Mouse (Mus musculus) hematopoietic stem cell, adult 5-6 weeks (primary cell): ENCODE results near the gene Olfr458. TPM values are rescaled to one million over a fixed set of nuclear protein-coding genes. Genes with fewer than 3 reads are reported as not detected.
"Not testable (repeated sequence)": the region's sequence is repeated elsewhere in the genome, so short reads cannot be mapped to it uniquely, and the experiment has no call there.

Experiments used
- ATAC-seq, 2 experiments: fragments of 125-278 bp in 1 of 2; replicated peaks in 1 of 2; 2 replicates each; pipeline ENCODE4 v1.8.0; 2016 to 2017; ENCODE audit warnings: inconsistent platforms in 2 of 2, mild to moderate bottlenecking in 2 of 2, moderate number of reproducible peaks in 2 of 2, low read depth in 1 of 2, moderate TSS enrichment in 1 of 2; ENCODE audit not compliant: low FRiP score in 2 of 2, poor library complexity in 2 of 2, severe bottlenecking in 2 of 2, insufficient read depth in 1 of 2, low TSS enrichment in 1 of 2
- total RNA-seq: library from RNA; stranded (forward); fragments of 172-1452, 232-1000 nt; gene quantifications from 2 replicates; pipeline ENCODE4 v1.2.3, GENCODE M21; 2017

Gene Olfr458
- not detected in 2 replicates for total RNA-seq

DNA sequence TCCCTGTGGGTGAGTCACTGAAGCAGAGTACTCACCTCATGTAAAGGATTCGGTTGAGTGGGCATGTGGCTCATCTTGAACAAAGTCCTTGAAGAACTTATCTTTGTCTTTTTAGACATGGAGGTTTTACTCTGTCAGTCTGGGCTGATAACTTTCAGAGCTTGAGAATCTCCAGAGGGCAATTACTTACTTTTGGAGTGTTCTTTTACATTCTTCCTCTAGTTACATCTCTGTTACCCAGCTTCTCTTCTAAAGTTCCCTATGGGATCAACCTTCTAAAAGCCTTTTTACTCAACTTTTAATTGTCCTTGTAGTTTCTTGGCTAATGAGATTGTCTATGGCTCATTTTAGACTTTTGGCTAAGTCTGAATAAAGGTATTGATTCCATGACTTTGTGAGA, at the start of gene Olfr458:
Gene Olfr458, minus strand, starts transcription at position 101 of the 400 bp plus-strand sequence.
- ATAC-seq: no peak

DNA sequence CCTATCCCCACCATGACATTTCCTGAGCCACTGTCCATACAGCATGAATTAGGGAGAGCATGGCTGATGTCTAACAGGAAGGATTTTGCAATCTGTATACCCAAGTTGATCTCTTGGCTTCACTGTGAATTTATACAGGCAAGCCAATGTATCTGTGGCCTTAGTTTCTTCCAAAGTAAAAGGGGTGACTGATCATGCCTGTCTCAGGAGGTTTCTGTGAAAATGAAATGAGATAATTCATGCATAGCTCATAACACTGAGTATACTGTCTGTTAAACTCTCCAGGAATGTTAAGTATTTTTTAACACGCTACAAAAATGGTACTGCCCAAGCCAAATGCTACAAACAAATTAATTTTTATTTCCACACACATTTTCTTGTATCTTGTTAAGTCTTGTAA, 48.5 kb upstream of the Olfr458 start:
- no peak for ATAC-seq

DNA sequence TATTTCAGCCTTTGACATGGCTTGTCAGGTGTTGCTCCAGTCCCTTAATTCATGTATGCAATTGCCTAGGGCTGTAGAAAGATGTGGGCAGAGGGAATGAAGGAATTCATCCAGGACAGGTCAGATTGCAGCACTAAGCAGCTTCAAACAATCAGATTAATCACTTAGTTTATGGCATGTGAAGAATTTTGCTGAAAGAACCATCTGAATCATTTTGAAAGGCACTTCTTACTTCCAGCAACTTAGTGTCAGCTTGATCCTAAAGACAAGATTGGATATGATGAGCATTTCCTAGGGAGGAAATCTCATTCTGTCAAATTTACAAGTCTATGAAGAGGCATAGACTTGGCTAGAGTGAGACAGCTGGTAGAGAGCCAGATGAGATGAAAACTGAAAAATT, 44.3 kb upstream of the Olfr458 start:
- no peak for ATAC-seq

DNA sequence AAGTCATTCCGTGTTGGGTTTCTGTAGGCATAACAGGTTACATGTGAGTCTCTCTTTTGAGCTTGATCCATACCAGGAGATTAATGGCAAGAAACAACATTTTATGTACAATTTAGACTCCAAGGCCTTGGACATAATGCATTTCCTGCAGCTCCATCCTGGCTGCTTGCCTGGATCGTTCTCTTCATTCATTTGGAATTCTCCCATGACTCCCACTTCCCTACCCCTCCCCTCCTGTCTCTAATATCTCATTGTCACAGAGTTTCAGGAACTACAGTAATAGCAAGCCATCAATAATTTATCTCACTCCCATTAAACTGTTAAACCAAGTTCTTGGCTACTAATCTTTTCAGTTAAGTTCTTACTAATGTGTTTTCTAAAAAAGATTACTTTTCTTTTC, 38.5 kb upstream of the Olfr458 start:
- ATAC-seq: no peak

DNA sequence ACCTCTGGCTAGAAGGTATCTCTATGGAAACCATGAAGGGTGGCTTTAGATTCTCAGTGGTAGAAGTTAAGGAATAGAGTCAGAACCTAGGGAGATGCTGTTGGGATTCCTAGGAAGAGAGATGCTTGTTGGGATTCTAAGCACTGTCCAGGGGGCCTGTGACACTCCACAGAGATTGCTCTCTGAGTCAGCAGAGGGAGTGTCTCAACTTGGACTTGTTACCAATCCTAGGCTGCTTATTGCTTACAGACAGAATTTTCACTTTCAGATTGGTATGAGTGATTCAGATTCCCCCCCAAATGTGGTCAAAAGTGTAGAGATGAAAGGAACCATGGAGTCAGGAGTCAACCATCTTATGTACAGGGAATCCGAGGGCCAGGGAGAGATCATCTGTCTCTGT, 24.7 kb upstream of the Olfr458 start:
- no peak for ATAC-seq

DNA sequence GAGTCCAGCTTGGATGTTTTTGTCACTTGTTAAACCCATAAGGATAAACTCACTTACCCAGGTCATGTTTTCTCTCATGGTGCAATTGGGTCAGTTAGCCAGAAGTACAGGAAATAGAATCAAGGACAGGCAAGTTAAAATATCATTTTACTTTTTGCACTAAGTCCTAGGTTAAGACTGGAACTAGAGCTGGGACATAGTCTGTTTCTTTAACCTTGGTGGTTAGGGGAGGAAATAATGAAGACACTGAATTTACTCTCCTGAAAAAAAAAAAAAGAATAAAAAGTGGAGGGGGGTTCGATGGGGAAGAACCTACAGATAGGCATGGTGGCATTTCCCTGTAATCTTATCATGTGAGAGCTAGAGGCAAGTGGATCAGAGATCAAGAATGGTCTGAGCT, 22.1 kb upstream of the Olfr458 start, which contains the start of gene Olfr456:
Gene Olfr456, minus strand, starts transcription at position 101 of the 400 bp plus-strand sequence.
- ATAC-seq: no peak

DNA sequence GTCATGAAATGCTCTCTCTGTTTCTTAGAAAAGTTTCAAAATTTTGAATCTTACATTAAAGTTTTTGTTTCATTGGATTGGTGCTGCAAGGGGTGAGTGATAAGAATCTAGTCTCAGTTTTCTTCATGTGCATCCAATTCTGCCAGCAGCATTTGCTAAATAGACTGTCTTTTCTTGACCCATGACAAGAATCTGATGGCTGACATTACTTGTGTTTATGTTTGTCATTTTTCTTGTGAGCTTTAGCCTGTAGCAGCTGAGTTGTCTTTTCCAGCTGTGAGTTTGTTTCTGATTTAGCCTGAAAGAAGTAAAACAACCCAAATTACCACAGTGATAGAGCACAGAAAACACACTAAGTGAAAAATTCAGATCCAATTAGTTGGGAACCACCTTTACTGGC, 19.6 kb upstream of the Olfr458 start:
- ATAC-seq: no peak

DNA sequence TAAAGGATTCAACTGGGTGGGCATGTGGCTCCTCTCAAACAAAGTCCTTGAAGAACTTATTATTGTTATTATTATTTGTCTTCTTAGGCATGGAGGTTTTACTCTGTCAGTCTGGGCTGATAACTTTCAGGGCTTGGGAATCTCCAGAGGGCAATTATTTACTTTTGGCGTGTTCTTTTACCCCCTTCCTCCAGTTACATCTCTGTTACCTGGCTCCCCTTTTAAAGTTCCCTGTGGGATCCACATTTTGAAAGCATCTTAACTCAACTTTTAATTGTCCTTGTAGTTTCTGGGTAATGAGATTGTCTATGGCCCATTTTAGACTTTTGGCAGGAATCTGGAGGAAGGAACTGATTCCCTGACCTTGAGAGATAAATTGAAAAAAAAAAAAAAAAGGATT, 11.2 kb upstream of the Olfr458 start, which contains the start of gene Olfr457:
Gene Olfr457, minus strand, starts transcription at position 101 of the 400 bp plus-strand sequence.
- ATAC-seq: no peak

DNA sequence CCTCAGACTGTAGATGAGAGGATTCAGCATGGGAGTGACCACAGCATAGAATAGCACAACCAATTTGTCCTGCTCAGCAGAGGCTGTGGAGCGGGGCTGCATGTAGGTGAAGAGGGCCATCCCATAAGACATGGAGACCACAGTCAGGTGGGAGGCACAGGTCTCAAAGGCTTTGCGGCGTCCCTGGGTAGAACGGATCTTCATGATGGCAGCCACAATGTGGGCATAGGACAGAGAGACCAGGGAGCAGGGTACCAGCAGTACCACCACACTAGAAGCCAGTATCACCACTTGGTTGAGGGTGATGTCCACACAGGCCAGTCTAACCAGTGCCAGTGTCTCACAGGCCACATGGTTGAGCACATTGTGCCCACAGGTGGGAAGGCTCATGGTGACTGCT, 6.3 kb upstream of the Olfr458 start:
- not testable (repeated sequence) for ATAC-seq

DNA sequence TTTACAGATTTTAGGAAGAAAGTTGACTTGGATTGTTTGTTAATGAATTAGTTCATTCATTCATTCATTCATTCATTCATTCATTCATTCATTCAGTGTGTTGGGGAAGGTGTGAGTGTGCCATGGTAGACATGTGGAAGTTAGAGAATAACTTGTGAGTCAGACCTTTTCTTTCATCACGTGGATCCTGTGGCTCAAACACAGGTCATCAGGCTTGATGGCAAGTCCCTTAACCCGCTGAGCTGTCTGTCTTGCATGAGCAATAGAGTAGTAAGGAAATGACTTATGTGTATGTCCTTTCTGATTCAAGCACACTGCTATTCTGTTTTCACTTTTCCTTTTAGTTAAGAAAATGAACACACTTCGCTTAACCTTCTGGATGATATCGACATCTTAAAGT, 5.5 kb upstream of the Olfr458 start:
- no peak for ATAC-seq

DNA sequence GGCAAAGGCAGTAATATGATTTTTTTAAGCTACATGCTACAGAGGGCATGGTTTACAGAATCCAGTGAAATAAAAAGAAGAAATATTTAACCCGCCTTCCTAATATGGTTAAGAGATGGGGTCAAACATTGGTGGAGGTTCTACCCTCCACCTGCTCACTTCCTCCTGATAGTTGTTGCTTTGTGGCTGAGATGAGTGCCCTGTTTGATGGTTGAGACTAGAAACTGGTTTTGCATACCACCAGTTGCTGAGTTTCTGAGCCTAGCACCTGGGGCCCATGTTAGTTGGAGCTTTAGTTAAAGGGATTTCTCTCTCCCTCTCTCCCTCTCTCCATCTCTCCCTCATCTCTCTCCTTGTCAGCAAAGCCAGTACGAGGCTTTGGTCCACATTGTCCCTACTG, 17.6 kb downstream of the Olfr458 start:
- ATAC-seq: no peak

DNA sequence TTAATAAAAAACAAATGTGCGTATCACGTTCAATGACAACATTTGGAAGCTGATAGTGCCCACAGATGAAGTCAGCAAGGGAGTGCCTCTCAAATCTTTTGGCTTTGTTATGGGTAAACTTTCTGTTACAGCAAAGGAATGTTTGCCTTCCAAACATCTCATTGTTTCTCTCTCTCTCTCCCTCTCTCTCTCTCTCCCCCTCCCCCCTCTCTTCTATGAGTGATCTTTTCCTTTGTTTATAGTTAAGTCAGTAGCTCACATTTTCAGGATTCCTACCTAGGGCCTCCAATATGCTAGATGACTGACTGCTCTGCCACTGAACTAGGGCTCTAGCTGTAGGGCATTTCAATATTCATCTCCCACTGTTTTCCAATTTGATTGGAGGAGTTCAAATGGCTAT, 20.5 kb downstream of the Olfr458 start:
- no peak for ATAC-seq

DNA sequence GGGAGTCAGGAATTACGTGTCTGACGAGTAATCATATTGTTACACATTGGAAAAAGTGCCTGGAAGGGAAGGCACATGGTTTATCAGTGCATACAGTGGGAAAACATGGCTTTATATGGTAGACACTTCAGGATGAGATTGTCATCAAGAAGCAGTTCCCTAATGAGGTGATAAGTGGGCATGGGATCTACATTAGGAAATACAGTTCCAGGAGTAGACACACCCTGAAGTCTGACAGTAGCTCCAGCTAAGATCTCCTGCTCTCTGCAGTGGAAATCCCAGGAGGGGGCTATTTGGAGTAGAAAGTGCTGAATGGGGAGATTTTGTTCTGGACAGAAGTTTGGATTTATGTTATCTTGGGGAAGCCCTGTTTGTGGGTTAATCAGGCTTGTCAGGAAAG, 23.6 kb downstream of the Olfr458 start:
- ATAC-seq: no peak

DNA sequence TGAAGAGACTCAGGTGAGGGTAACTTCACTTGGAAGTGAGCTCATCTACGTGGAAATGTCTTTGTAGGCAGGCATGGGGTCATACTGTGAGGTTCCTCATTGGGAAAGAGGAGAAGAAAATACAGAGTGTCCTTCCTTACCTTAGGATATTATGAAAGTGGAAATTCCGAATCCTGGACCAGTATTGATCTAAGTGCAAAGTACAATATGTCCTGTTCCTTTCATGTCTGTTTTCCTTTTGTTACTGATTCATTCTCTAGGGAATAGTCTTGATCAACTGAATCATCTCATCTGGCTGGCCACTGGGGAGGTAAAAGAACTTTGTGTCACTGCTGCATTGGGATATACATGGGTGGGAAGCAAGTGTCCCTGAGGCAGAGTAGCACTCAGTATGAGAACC, 29.5 kb downstream of the Olfr458 start:
- no peak for ATAC-seq

DNA sequence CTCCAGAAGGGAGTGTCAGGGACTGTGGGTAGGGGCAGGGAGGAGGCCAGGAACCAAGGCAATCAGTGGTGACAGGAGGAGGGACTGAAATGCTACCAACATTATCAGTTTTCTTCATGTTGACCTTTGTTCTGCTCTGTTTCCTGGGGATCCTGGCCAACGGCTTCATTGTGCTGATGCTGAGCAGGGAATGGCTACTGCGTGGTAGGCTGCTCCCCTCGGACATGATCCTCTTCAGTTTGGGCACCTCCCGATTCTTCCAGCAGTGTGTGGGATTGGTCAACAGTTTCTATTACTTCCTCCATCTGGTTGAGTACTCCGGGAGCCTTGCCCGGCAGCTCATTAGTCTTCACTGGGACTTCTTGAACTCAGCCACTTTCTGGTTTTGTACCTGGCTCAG, 30.6 kb downstream of the Olfr458 start, which contains the start of gene Tas2r126:
Gene Tas2r126, plus strand, starts transcription at position 90 of the 400 bp plus-strand sequence.
- ATAC-seq: no peak

DNA sequence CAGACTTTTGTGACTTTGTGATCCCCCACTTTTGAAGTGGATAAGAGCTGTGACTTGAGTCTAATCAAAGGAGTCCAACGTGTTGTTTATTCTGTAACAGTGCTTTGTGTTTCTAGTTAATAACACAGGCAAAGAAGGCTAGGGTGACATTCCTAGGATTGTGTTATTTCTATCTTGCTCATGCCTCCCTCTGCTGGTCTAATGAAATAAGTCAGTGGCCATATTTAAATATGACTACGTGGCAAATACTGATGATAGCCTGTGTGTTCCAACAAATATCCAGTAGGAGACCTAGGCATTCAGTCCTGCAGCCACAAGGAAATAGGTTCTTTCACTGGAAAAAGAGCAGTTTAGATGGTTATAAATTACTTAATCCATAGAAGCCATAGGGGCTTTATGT, 31.4 kb downstream of the Olfr458 start:
- ATAC-seq: peak; percentile 56 to 73; a peak in 3 of 4 replicates

DNA sequence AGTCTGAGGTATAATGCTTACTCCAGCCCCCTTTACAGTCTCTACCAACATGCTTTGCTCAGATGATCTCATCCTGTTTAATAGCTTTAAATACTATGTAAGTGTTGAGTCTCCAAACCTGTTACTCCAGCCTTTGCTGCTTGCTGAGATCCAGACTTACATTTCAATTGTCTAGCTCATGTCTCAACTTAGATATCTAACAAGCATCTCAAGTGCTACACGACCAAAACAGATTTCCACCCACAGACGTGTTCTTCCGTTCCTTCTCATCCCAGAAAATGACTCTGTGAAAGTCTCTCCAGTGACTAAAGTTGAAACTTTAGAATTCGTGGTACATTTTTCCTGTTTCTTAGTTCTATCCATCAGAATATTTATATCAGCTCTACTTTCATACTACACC, 38.7 kb downstream of the Olfr458 start:
- no peak for ATAC-seq

DNA sequence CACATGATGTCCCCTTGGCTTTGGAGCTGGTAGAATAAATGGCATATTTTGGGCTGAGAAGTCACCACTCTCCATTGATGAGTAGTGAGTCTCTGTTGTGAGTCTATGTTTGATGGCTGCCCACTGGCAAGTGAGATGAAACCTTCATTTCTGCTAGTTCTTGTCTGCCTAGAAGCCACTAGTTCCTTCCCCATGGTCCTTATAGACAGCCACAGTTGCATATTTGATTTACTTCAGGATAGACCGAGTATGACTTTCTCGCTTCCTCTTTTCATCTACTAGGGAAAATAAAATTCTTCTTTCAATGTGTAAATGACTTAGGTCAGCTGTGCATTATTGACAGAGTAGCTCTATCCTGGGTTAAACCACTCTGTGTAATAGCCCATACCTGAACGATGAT, 40.5 kb downstream of the Olfr458 start:
- peak; percentile 37 to 44 for ATAC-seq

DNA sequence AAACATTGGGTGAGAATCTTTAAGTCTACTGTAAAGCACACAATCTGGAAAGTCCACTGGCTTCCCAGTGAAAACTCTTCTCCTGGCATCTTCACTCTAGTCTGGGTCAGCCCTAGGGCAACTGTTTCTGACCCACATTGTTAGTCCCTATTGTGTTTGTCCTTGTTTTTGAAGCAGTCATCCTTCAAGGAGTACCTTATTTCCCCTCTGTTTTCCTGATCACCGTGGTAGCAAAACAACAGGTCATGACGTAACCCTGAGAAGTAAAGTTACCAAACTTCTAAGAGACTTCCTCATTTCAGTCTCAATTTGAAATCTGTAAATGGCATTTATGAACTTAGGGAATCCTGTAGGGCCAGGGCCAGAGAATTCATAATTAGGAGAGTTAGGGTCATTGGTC, 43.6 kb downstream of the Olfr458 start:
- ATAC-seq: peak; percentile 97 to 99

DNA sequence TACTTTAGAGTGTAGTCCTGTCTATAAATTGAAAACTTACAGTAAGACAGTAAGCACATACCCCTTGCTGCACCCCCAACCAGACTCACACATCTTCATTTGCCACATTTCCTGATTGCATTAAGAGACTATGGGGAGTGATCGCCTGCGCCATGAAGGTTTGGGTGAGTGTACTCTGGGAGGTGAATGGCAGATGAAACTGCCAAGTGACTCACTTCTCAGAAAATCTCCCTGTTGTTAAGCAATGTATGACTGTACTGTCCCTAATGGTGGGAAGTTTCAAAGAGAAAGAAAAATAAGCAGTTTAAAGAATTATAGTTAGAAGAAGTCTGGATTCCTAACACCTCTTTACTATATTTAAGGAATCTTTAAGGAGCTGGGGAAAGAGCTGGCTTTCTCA, 45.6 kb downstream of the Olfr458 start:
- no peak for ATAC-seq
